16 mouse cellular contexts compared by ENCODE assay signal in the genomic region with DNA sequence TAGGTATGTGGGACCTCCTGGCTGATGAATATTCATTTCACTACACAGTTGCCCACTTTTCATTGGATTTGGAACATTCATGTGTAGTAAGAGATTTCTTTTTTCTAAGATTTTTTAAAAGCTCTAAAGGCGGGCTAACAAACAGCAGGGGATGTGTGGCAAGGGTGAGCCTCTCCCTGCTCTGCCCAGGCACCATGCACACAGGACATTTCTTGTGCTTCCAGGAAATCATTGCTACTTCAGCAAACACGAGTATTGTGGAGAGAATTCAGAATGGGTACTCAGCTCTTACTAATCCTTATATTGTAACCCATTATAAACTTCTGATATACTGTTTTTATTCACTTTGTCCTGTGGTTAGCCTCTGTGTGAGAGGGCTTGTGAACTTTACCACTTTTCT.
DNase-seq lines count a peak whose midpoint lies in the region; ATAC-seq and TF ChIP-seq lines count a peak whose summit lies in the region.
"Had no signal": no experiment of that assay in that cellular context is flagged by ENCODE, and none has a peak within 500 bp of the region (broad histone marks: within the 10 kb centered on the region; RNA-seq: fewer than 3 reads in every experiment).

No protein-coding gene starts in this region.

- peaks cover 90% of the 10 kb centered on the region for H3K36me3 ChIP-seq in forebrain, embryonic 13.5 days (ENCODE audit: poor library complexity, severe bottlenecking)
- peaks cover 77% of the 10 kb centered on the region for H3K36me3 ChIP-seq in forebrain, embryonic 15.5 days
- peaks cover 20% of the 10 kb centered on the region for H3K36me3 ChIP-seq in stomach, postnatal 0 days (ENCODE audit: control insufficient read depth, insufficient read depth, low read length)
- H3K36me3 ChIP-seq in midbrain, postnatal 0 days (ENCODE audit: insufficient read depth, low read length): peaks cover 50% of the 10 kb centered on the region

- H3K27me3 ChIP-seq in forebrain, embryonic 13.5 days: no peaks in the 10 kb centered on the region
- H3K27me3 ChIP-seq in forebrain, embryonic 15.5 days: no peaks in the 10 kb centered on the region
- no peaks in the 10 kb centered on the region for H3K27me3 ChIP-seq in stomach, postnatal 0 days (ENCODE audit: control insufficient read depth, insufficient read depth, low read length)
- H3K27me3 ChIP-seq in midbrain, postnatal 0 days (ENCODE audit: insufficient read depth, low read length): no peaks in the 10 kb centered on the region
- H3K27me3 ChIP-seq: embryonic facial prominence, embryonic 12.5 days had no signal

- H3K9ac ChIP-seq in forebrain, embryonic 13.5 days: no peak overlapping the region
- H3K9ac ChIP-seq in forebrain, embryonic 15.5 days (replicated peaks): no peak overlapping the region
- no peak overlapping the region for H3K9ac ChIP-seq in stomach, postnatal 0 days (ENCODE audit: low read length)
- no peak overlapping the region for H3K9ac ChIP-seq in midbrain, postnatal 0 days (replicated peaks; ENCODE audit: low read length, poor library complexity, severe bottlenecking)
- H3K9ac ChIP-seq: embryonic facial prominence, embryonic 12.5 days; forebrain, postnatal 0 days had no signal

- H3K4me3 ChIP-seq in forebrain, embryonic 13.5 days: no peak overlapping the region
- no peak overlapping the region for H3K4me3 ChIP-seq in forebrain, embryonic 15.5 days
- H3K4me3 ChIP-seq in stomach, postnatal 0 days (ENCODE audit: low read depth, low read length): no peak overlapping the region
- H3K4me3 ChIP-seq in midbrain, postnatal 0 days (ENCODE audit: low read depth, low read length): no peak overlapping the region
- H3K4me3 ChIP-seq: embryonic facial prominence, embryonic 10.5 days; embryonic facial prominence, embryonic 12.5 days had no signal

- WGBS in forebrain, embryonic 13.5 days: 74% methylated on average over 2 of the region's 2 CpGs
- 70% methylated on average over 2 of the region's 2 CpGs for WGBS in forebrain, embryonic 15.5 days
- 61% methylated on average over 2 of the region's 2 CpGs for WGBS in stomach, postnatal 0 days
- WGBS in midbrain, postnatal 0 days: 77% methylated on average over 2 of the region's 2 CpGs

- H3K4me2 ChIP-seq in forebrain, embryonic 13.5 days: no peak overlapping the region
- H3K4me2 ChIP-seq in forebrain, embryonic 15.5 days (replicated peaks): no peak overlapping the region
- H3K4me2 ChIP-seq in stomach, postnatal 0 days (replicated peaks; ENCODE audit: low read depth): no peak overlapping the region
- H3K4me2 ChIP-seq in midbrain, postnatal 0 days (ENCODE audit: low read depth, low read length, poor library complexity, severe bottlenecking): no peak overlapping the region
- H3K4me2 ChIP-seq: embryonic facial prominence, embryonic 12.5 days had no signal

- no peak for TF ChIP-seq EP300 in stomach, postnatal 0 days (optimal IDR thresholded peaks at IDR 0.05)

- no peak for ATAC-seq in forebrain, embryonic 13.5 days
- no peak for ATAC-seq in forebrain, embryonic 15.5 days (replicated peaks)
- peak; percentile 85 for ATAC-seq in stomach, postnatal 0 days (ENCODE audit: low FRiP score, low TSS enrichment)
- no peak for ATAC-seq in midbrain, postnatal 0 days (ENCODE audit: low FRiP score)
- ATAC-seq: forebrain, embryonic 14.5 days; forebrain, postnatal 0 days had no signal

- peak; percentile 24 for DNase-seq in adipocyte (ENCODE audit: low spot score)
- DNase-seq in stomach, postnatal 0 days (ENCODE audit: low spot score): no peak
- DNase-seq in midbrain, postnatal 0 days (ENCODE audit: low spot score): no peak
- DNase-seq: adrenal gland, adult 8-10 months; adrenal gland, postnatal 14 days; adrenal gland, postnatal 36 days; cerebellum, adult 11-12 months; cerebellum, adult 2 months; cerebellum, adult 9-10 months; cerebellum, postnatal 25 days; forebrain, postnatal 0 days had no signal

- no peaks in the 10 kb centered on the region for H3K9me3 ChIP-seq in forebrain, embryonic 13.5 days (replicated peaks)
- H3K9me3 ChIP-seq in forebrain, embryonic 15.5 days: no peaks in the 10 kb centered on the region
- H3K9me3 ChIP-seq in stomach, postnatal 0 days (ENCODE audit: control insufficient read depth, low read length): no peaks in the 10 kb centered on the region
- H3K9me3 ChIP-seq in midbrain, postnatal 0 days (ENCODE audit: low read length): no peaks in the 10 kb centered on the region
- H3K9me3 ChIP-seq: embryonic facial prominence, embryonic 10.5 days; embryonic facial prominence, embryonic 12.5 days had no signal

- H3K4me1 ChIP-seq in forebrain, embryonic 13.5 days: no peaks in the 10 kb centered on the region
- no peaks in the 10 kb centered on the region for H3K4me1 ChIP-seq in forebrain, embryonic 15.5 days
- no peaks in the 10 kb centered on the region for H3K4me1 ChIP-seq in stomach, postnatal 0 days (replicated peaks; ENCODE audit: control insufficient read depth, insufficient read depth)
- no peaks in the 10 kb centered on the region for H3K4me1 ChIP-seq in midbrain, postnatal 0 days (ENCODE audit: insufficient read depth, low read length)
- H3K4me1 ChIP-seq: embryonic facial prominence, embryonic 10.5 days; embryonic facial prominence, embryonic 12.5 days had no signal

- no peak for TF ChIP-seq CTCF in stomach, postnatal 0 days (IDR thresholded peaks at IDR 0.05; ENCODE audit: low read depth)
- no peak for TF ChIP-seq CTCF in midbrain, postnatal 0 days (IDR thresholded peaks at IDR 0.05)

- 0 out of 2 replicates have a peak overlapping the region, but pooled peaks have one; percentile 22 for H3K27ac ChIP-seq in forebrain, embryonic 13.5 days
- no peak overlapping the region for H3K27ac ChIP-seq in forebrain, embryonic 15.5 days (replicated peaks)
- H3K27ac ChIP-seq in stomach, postnatal 0 days (replicated peaks): 0 out of 2 replicates have a peak overlapping the region, but pooled peaks have one; percentile 6
- no peak overlapping the region for H3K27ac ChIP-seq in midbrain, postnatal 0 days (ENCODE audit: low read depth, low read length)
- H3K27ac ChIP-seq: embryonic facial prominence, embryonic 10.5 days; embryonic facial prominence, embryonic 12.5 days had no signal

Comparison
In these comparisons a context has a peak if more than half of its experiments do, and no peak if none do; other contexts are left out.
1. H3K27ac ChIP-seq: peak in forebrain, embryonic 13.5 days (single experiment) and stomach, postnatal 0 days (single experiment); none in forebrain, embryonic 15.5 days (single experiment) and midbrain, postnatal 0 days (single experiment).